9 mouse cellular contexts compared by ENCODE assay signal in the genomic region with DNA sequence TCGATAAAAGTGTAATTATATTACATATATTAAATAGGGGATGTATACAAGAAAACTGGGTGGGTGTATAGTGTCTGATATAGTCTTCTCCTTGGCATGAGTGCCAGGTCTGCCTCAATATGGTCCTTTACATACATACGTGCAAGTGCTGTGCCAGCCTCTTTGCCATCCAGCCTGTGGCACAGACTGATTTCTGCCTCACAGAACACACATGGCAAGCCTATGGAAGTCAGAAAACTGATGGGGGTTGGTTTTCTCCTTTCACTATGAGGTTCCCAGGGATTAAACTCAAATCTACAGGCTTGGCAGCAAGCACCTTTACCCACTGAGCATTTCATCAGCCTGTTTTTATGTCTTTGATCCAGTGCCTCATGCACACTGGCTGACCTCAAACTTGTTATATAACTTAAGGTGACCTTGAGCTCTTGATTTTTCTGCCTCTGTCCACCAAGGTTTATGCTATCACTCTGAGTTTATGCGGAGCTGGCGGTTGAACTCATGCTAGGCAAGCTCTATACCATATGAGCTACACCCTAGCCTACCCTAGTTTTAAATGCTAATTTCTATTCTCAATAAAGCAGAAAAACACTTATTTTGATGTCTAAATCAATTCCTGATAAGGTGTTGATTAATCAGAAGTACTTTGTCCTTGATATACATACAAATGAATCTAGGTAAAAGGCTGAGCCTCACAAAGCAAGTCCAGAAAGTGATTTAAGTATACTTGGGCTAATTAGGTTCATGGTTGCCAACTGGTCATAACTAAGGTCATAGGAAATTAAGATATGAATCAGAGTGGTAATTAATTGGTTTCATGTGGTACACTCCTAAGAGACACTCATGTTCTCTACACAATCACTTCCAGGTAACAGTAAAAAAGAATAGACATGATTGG. TPM values are rescaled to one million over a fixed set of nuclear protein-coding genes. Genes with fewer than 3 reads are reported as not detected.
A peak's percentile ranks its signal among the peaks of the same experiment; 100 is the strongest.
DNase-seq lines count a peak whose midpoint lies in the region; ATAC-seq and TF ChIP-seq lines count a peak whose summit lies in the region.
"Had no signal": no experiment of that assay in that cellular context is flagged by ENCODE, and none has a peak within 500 bp of the region (broad histone marks: within the 10 kb centered on the region; RNA-seq: fewer than 3 reads in every experiment).

No protein-coding gene starts in this region.

- H3K27me3 ChIP-seq in heart, embryonic 14.5 days (ENCODE audit: control insufficient read depth, insufficient read depth, low read length) = no peaks in the 10 kb centered on the region
- H3K27me3 ChIP-seq in hindbrain, embryonic 12.5 days = no peaks in the 10 kb centered on the region
- H3K27me3 ChIP-seq in liver, postnatal 0 days (ENCODE audit: insufficient read depth, low read length) = no peaks in the 10 kb centered on the region
- H3K27me3 ChIP-seq: CH12.LX had no signal

- no peaks in the 10 kb centered on the region for H3K36me3 ChIP-seq in heart, embryonic 14.5 days (ENCODE audit: control insufficient read depth, insufficient read depth, low read length)
- no peaks in the 10 kb centered on the region for H3K36me3 ChIP-seq in hindbrain, embryonic 12.5 days
- no peaks in the 10 kb centered on the region for H3K36me3 ChIP-seq in liver, postnatal 0 days (replicated peaks; ENCODE audit: insufficient read depth, low read length)

- H3K27ac ChIP-seq in heart, embryonic 14.5 days (replicated peaks in 1 of 2; ENCODE audit: control insufficient read depth in 1 of 2, insufficient read depth in 1 of 2, low read depth in 2 of 2, low read length in 2 of 2) = no peak overlapping the region
- no peak overlapping the region for H3K27ac ChIP-seq in hindbrain, embryonic 12.5 days
- H3K27ac ChIP-seq in liver, postnatal 0 days (ENCODE audit: low read depth) = no peak overlapping the region

- H3K9me3 ChIP-seq in heart, embryonic 14.5 days (ENCODE audit: control insufficient read depth, low read length) = peaks cover 6% of the 10 kb centered on the region
- peaks cover 7% of the 10 kb centered on the region; the same call in 1 of the 2 replicates for H3K9me3 ChIP-seq in hindbrain, embryonic 12.5 days (replicated peaks)
- peaks cover 3% of the 10 kb centered on the region; the same call in 1 of the 2 replicates for H3K9me3 ChIP-seq in liver, postnatal 0 days (ENCODE audit: low read length)

- TF ChIP-seq EP300 in liver, postnatal 0 days (IDR thresholded peaks at IDR 0.05; ENCODE audit: low read depth) = no peak

- no peak overlapping the region for H3K4me2 ChIP-seq in heart, embryonic 14.5 days (ENCODE audit: low read length)
- H3K4me2 ChIP-seq in hindbrain, embryonic 12.5 days (replicated peaks) = no peak overlapping the region
- no peak overlapping the region for H3K4me2 ChIP-seq in liver, postnatal 0 days (ENCODE audit: low read depth, low read length)

- 63% methylated on average over 4 of the region's 4 CpGs for WGBS in heart, embryonic 14.5 days
- WGBS in hindbrain, embryonic 12.5 days = 68% methylated on average over 4 of the region's 4 CpGs
- WGBS in liver, postnatal 0 days (ENCODE audit: insufficient replicate concordance) = 66% methylated on average over 4 of the region's 4 CpGs

- ATAC-seq in heart, embryonic 14.5 days (ENCODE audit: insufficient number of reproducible peaks, insufficient read depth, low FRiP score, low read depth) = peak; percentile 83
- ATAC-seq in hindbrain, embryonic 12.5 days (ENCODE audit: low FRiP score) = peak; percentile 76
- peak; percentile 30 for ATAC-seq in liver, postnatal 0 days
- ATAC-seq in CD4-positive, CD25-positive, alpha-beta regulatory T cell, adult 4 months = no peak

- no peak overlapping the region for H3K9ac ChIP-seq in heart, embryonic 14.5 days (ENCODE audit: low read length)
- no peak overlapping the region for H3K9ac ChIP-seq in hindbrain, embryonic 12.5 days
- H3K9ac ChIP-seq in liver, postnatal 0 days (replicated peaks) = no peak overlapping the region

- no peaks in the 10 kb centered on the region for H3K4me1 ChIP-seq in heart, embryonic 14.5 days (ENCODE audit: control insufficient read depth in 2 of 2, insufficient read depth in 2 of 2, low read length in 2 of 2)
- no peaks in the 10 kb centered on the region for H3K4me1 ChIP-seq in hindbrain, embryonic 12.5 days
- peaks cover 8% of the 10 kb centered on the region; the same call in 1 of the 2 replicates for H3K4me1 ChIP-seq in liver, postnatal 0 days (ENCODE audit: insufficient read depth)

- no peak for TF ChIP-seq CTCF in liver, postnatal 0 days (IDR thresholded peaks at IDR 0.05; ENCODE audit: low read depth)

- no peak overlapping the region for H3K4me3 ChIP-seq in heart, embryonic 14.5 days (ENCODE audit: control insufficient read depth in 1 of 2, insufficient read depth in 1 of 2, low read depth in 1 of 2, low read length in 2 of 2)
- H3K4me3 ChIP-seq in hindbrain, embryonic 12.5 days = no peak overlapping the region
- no peak overlapping the region for H3K4me3 ChIP-seq in liver, postnatal 0 days (ENCODE audit: low read depth, low read length)

- DNase-seq in heart, adult 8-10 months (ENCODE audit: low spot score) = no peak
- DNase-seq in ZHBTc4 (ENCODE audit: low read depth, low spot score) = peak; percentile 15
- DNase-seq in liver, postnatal 0 days = peak; percentile 17
- no peak for DNase-seq in ovary, postnatal 10 days (ENCODE audit: low spot score)
- no peak for DNase-seq in layer of hippocampus, adult 18-20 months (ENCODE audit: low spot score in 2 of 2)

RNA-seq across cellular contexts. Expression of gene Abcg2, which starts 26.7 kb away (rescaled TPM):
- 60.6 and 68.0 TPM in 2 replicates for polyA plus RNA-seq in heart, embryonic 14.5 days (2014; fragmentation: Nextera tagmentation; extraction: Ambion mirVana)
- 10 to 100 TPM; 25.2 to 38.5 (median 34.8) TPM for total RNA-seq in heart, adult 8-10 months (2022)
- polyA plus RNA-seq in hindbrain, embryonic 12.5 days (2016; fragmentation: Nextera tagmentation; extraction: Ambion mirVana) = 41.8 and 42.5 TPM in 2 replicates
- polyA plus RNA-seq in liver, postnatal 0 days (2015; fragmentation: Nextera tagmentation; extraction: Ambion mirVana) = 78.9 and 90.1 TPM in 2 replicates
- 10 to 100 TPM; 17.4 to 20.1 TPM for total RNA-seq in layer of hippocampus, adult 18-20 months (2021)
- 10 to 100 TPM; 16.9 to 26.3 TPM for polyA plus RNA-seq in CD4-positive, CD25-positive, alpha-beta regulatory T cell, adult 4 months (2017; shearing (Covaris generic))

Comparison
In these comparisons a context has a peak if more than half of its experiments do, and no peak if none do; other contexts are left out.
1. DNase-seq: peak in ZHBTc4 (single experiment) and liver, postnatal 0 days (single experiment); none in heart, adult 8-10 months (single experiment), ovary, postnatal 10 days (single experiment) and layer of hippocampus, adult 18-20 months (0 of 2).